Mouse (Mus musculus): Measurements from ENCODE around the gene Dgkd.

The Dgkd gene

DNA sequence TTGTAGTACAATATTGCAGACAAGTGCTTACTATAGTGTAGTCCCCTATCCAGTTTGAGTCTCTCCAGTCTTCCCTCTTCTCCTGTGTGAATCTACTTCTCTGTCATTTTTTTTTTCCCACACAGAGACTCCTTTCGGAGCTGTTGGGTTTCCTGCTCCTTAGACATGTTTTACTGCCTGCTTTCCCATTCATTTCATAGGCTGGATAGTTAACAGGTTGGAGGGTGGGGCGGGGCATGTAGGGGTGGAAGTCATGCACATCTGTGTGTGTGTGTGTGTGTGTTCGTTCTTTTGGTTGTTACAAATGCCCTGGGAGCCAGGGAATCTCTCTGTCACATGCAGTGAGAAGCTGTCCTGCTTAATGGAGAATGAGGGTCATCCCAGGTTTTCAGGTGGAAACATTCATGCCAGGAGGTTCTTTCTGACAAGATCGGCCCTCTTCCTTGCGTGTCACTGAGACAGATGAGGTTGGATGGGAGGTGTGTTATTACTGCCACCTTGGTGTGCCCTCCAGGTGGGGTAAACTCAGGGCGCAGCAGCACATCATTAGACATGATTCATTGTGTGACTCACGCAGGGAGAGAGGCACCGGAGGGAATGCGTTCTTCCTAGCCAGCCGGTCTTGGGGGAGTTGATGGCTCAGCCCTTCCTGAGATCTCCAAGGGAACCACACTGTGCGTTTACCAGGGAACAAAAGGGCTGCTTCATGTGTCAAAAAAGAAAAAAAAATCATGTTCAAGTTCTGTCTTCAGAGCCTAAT lies 4.7 kb upstream of the Dgkd start:
- no peak for DNase-seq (ENCODE audit: low read depth, low spot score)

DNA sequence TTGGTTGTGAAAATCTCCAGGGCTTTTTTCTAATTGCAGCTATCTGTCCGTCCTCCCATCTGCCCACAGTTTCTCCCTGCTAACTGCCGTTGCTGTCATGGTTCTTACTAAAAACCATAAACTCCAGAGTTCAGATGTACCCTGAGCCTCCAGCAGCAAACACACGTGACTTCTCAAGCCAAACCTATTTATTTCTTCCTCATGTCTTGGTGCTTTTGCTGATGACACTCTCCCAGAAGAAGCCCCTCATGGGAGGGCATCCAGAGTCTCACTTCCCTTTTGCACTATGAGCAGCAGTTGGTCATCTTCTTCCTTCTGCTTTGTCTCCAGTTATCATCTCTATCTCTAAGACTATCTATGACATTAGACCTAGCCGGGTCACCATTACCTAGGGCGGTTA lies 3.8 kb upstream of the Dgkd start:
- no peak for DNase-seq (ENCODE audit: low read depth, low spot score)

DNA sequence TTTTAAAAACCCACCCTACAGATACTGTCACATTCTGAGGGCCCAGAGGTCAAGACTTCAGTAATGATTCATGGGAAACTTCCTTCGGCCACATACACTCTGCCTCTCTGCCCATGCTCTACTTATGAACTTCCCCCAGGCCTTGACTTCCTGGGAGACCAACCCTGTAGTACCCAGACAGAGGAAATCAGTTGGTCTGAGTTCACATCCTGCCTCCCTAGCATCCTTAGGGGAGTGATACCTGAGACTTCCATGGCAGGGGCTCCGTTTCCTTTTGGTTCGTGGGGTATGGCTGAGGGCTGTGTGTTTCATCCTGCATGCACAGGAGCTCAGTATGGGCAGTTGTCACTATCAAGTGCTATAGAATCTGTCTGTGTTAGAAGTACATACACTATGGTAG lies 1.7 kb upstream of the Dgkd start:
- DNase-seq (ENCODE audit: low read depth, low spot score): no peak

DNA sequence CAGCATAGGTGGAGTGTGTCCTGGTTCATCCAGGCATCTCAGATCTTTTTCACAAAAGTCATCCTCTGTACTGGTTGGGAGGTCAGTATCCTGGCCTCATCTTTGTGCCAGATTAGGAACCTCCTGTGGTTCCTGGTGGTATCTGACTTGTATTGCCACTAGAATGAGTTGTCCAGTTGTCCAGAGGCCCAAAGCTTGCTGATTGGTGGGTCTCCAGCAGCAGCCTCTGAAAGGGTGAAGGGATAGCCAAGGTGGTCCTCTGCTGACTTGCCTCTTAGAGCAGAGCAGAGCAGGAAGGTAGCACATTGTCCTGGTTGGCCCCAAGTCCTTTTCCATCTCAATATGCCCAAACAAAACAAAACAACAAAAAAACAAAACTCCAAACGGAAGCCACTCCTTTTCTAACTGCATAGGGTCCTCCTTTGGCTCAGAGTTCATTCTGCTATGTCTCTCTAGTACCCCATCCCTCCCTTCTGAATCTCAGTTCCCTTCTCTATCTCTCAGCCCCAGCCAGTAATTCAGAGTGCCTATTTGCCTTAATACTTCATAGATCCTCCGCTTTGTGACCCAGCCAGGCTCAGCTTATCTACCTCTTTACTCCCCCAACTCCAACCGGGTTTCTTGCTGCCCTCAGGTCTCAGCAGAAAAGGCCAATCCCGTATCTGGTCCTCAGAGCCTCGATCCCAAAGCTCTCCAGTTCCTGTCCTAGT lies 851 bp upstream of the Dgkd start:
- no peak for DNase-seq (ENCODE audit: low read depth, low spot score)

DNA sequence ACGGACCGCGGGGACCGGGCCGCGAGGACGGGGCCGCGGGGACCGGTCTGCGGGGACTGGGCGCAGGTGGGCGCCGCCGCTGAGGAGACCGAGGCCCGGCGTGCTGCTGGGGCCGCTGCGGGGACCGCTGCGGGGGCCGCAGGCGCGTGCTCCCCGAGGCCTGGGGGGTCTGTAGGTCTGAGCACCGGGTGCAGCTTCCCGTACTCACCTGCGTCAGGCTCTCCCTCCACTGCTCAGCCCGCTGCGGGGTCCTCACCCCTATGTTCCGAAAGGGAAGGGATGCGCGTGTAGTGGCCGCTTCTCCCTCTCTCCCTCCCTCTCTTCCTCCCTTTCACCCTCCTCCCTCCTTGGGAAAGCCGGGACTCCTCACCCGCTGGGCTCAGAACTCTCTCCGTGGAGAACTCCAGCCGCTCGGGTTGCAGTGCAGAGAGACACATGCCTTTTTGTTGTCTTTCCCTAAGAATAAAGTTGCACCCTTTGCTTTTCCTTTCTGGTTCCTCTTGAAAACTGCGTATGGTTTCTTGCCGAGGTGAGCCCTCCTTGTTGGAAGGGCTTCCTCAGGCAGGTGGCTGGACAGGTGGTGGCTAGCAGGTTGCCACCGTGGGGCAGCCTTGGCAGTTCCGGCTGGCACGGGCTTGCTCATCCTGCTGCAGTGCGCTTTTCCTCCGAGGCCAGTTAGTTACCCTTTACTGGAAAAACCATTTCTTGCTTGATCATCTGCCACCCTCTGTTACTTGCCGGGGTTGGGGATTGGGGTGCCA lies 694 bp downstream of the Dgkd start:
- no peak for DNase-seq (ENCODE audit: low read depth, low spot score)

DNA sequence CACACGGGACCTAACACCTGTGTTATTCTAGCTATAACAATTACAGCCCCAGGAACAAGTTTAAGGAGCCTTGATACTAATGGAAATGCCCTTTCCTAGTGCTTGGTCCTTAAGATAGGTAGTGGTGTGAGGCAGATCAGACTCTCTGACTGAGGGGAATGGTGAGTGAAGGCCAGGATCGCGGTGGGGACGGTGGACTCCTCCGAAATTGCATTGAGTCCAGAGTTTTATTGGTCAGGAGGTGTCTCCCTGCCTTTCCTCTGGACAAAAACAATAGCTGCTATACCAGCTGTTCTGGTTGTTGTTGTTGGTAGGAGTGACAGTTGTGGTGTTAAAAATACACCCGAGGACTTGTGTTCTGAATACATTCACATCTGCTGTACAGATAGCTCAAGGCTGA lies 1.3 kb downstream of the Dgkd start:
- no peak for DNase-seq (ENCODE audit: low read depth, low spot score)

DNA sequence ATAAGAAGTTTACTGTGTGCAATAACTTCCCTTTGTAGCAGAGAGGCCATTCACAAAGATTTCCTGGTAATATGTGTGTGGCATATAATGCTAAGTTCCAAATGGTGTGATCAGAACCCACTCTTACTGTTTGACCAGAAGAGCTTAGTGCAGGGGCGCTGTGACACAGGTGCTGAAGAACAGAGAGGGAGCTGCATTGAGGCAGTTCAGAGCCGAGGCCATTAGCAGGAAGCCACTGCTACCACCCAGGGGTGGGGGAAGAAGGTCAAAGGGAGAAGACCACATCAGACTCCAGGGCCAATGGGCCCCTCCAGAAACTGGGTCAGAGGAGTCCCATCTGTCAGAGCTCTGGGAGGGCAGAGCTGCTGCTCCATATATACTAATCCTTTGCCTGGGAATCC lies 1.8 kb downstream of the Dgkd start:
- DNase-seq (ENCODE audit: low read depth, low spot score): no peak

DNA sequence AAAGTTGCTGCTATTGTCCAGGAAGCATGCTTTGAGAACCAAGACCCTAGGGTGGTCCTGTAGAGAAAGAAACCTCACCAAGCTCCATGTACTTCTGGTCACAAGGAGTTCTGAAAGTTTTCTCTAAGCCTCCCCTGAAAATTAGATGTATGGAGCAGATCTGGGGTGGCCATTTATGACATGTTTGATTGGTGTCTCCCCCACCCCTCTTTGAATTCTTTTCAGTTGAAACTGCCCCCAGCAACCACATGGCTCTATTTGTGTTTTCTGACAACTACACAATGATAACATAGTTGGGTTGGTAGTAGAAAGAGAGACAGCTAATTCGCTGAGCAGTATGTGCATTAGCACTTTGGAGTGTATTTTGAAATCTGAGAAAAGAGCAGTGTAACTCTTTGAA lies 2.4 kb downstream of the Dgkd start:
- no peak for DNase-seq (ENCODE audit: low read depth, low spot score)

DNA sequence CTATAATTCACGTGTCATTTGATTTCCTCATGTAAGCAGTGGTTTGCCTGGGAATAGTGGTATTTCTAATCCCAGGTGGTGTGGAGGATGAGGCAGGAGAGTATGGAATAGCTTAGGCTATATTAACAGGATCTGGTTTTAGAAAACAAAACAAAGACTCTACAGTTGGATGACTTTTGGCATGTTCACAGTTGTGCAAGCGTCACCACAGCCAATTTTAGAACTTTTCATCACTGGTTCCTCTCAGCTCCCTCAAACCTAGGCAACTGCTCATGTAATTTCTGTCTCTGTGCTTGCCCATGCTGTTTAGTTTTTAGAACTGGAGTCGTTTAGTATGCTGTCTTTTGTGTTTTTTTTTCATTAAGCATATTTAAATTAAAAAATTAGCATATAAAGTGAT lies 3.7 kb downstream of the Dgkd start:
- no peak for DNase-seq (ENCODE audit: low read depth, low spot score)

DNA sequence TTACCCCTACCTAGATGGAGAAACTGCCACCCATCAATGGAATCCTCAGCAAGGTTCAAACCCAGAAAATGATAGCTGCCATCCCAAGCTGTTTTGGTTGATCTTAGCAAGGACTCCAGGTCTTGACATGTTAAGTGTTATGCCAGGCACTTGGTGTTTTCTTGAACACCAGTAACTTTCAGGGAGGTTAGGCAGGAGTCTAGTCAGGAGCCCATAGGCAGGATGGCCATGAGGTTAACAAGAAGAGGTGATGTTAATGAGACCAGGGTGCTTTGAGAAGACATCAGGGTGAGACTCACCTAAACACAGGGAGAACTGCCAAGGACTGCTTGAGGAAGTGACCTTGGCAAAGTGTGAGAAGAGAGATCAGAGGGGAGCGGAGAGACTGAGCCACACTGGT lies 4.9 kb downstream of the Dgkd start:
- DNase-seq (ENCODE audit: low read depth, low spot score): no peak

DNA sequence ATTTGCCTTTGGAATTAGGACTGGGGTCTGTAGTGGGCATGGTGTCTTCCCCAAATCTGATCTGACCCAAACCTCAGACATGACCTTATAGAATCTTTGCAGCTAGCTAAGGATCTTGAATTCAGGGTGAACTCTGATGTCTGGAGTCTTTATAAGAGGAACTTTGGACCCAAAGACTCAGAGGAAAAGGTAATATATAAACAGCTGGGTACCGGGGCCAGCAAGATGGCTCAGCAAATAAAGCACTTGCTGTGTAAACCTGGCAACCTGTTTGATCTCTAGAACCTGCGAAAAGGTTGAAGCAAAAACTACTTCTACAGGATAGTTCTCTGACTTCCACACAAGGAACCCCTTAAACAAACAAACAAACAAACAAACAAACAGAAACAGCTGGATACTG lies 5.4 kb downstream of the Dgkd start:
- DNase-seq (ENCODE audit: low read depth, low spot score): no peak

DNA sequence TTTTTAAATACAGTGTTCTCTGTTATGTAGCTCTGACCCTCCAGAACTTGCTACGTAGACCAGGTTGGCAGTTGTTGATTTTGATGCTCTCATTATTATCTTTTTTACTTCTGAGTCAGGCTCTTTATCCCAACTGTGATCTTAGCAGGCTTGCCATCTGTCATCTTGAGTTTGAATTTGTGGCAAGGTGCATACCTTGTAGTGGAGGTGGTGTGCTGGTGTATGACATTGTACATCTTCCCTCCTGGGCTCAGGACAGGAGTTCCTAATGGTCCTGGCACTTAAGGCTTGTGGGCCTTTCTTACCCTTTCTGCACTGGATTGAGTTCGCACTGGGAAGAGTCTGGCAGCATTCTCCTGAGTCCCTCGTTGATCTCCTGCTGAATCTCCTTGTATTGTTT lies 10.5 kb downstream of the Dgkd start:
- DNase-seq (ENCODE audit: low read depth, low spot score): no peak

DNA sequence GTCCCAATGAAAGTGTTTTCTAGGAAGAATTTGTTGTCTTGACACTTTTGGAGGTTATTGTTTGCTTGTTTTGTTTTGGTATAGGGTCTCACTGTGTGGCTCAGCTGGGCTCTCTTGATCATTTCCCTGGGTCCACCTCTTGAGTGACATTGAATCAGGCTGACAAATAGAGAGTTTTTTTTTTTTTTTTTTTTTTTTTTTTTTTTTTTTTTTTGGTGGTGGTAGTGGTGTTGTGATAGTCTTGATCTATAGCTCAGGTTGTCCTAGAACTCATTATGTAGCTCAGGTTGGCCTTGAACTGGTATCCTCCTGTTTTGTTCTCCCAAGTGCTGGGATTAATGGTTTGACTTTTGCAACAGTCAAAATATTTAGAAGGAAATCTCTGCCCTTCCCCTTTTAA lies 11.8 kb downstream of the Dgkd start:
- no peak for DNase-seq (ENCODE audit: low read depth, low spot score)

DNA sequence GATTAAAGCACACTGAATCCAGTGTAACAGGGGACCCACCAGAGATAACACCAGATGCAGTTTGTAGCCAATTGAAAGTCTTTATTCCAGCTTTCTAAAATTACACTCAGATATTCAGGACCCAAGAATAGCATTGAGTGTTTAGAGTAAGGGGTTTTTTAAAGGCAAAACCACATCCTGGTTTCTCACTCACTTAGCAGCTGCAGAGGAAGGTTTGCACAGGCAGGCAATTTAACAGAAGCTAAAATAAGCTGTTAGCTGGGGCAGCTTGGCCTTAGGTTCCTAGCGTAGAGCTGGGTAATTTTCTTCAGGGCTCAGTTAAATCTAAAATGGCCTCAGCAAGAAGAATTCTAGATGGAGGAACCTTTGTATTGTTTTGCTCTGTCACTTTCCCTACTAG lies 13.6 kb downstream of the Dgkd start:
- no peak for DNase-seq (ENCODE audit: low read depth, low spot score)

DNA sequence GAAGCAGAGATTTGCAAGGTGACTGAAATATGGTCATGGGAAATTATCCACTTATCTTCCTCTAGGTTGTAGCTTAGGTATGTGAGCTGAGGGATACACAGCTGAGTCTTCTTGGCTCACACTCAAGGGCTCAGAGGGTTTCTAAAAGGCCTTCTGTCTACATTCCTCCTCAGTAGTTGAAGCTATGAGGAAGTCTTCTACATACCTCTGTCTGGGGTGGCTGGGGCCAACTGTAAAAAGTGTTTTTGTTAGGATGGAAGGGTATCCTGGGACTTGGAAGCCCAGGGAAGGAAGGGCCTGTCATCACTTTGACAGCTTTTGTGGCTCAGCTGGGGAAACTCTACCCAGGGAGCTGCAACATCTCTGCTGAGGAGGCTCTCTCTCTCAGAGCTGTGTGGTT lies 18.5 kb downstream of the Dgkd start:
- DNase-seq (ENCODE audit: low read depth, low spot score): no peak

DNA sequence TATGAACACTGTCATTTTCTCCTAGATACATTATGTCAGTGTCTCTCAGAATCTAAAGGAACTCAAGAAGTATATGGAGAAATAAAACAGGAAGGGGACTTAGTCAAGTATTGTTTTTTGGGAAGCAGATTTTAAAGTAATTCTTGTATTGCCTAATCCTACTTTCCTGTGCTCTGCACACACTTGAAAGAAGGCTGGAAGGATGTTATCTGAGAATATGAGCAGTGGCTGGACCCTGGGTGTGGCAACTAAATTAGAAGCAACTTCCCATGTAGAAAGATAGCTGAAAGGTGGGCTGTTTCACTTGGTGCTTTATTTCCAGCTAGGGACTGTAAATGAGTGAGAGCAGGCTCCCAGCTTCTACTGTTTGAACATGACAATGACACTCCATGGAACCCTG lies 20.0 kb downstream of the Dgkd start:
- DNase-seq (ENCODE audit: low read depth, low spot score): no peak

DNA sequence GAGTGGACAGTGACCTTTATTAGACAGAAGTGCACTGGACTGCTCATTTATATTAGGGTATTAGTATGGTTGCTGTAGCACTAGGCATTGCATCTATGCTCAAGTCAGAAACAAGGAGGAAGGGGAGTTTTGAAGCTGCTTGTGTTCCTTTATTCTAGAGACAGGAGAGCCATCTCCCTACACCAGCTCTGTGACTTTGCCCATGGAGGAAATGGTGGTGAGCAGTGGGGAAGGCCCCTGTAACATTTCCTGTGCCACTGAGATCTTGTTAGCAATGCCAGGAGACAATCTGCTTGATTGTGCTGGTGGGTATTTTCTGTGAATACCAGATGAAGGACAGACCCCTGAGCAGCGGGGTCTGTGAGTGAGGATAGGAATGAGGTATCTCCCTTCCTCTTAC lies 23.0 kb downstream of the Dgkd start:
- DNase-seq (ENCODE audit: low read depth, low spot score): no peak

DNA sequence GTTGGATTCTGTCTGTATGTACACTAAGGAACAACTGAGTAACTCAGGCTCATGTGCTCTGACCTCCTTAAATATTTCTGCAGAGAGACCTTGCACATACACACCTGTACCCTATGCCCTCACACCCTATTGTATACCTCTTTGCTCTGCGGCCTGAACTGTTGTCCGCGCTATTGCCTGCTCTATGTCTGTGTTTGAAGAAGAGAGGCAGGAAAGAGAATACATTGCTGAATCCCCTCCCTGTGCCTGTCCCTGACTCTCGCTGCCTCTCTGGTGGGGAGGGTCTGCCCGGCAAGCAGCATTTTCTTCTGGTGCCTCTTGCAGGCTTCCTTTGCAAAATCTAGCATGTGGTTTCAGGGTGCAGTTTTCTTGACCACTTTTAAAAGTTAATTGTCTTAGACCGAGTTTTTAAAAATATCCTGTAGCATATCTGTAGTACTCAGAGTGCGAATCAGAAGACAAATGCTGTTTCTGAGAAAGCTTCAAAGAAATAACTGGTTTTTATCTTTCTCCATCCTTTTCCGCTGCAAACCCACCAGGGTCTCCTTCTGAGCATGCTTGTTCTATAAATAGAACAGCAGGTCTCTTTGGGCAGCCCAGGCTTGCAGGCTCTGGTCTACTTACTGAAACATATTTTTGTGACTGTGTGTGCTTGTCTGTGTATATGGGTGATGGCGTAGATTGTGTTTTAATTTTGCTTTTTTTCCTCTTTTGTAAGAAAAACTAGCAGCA lies 24.6 kb downstream of the Dgkd start:
- DNase-seq (ENCODE audit: low read depth, low spot score): no peak

DNA sequence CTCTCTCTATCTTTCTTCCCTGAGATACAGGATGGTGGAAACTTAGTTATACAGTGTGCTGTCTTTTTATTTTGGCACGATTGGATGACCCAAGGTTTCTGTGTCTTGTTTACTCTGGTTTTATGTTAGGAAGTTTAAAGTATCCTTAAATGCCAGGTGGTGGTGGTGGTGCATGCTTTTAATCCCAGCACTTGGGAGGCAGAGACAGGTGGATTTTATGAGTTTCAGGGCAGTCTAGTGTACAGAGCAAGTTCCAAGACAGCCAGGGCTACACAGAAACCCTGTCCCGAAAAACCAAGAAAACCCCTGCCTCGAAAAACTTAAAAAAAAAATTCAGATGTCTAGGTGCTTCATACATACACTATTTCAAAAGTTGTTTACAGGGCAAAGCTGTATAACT lies 25.9 kb downstream of the Dgkd start:
- DNase-seq (ENCODE audit: low read depth, low spot score): no peak

DNA sequence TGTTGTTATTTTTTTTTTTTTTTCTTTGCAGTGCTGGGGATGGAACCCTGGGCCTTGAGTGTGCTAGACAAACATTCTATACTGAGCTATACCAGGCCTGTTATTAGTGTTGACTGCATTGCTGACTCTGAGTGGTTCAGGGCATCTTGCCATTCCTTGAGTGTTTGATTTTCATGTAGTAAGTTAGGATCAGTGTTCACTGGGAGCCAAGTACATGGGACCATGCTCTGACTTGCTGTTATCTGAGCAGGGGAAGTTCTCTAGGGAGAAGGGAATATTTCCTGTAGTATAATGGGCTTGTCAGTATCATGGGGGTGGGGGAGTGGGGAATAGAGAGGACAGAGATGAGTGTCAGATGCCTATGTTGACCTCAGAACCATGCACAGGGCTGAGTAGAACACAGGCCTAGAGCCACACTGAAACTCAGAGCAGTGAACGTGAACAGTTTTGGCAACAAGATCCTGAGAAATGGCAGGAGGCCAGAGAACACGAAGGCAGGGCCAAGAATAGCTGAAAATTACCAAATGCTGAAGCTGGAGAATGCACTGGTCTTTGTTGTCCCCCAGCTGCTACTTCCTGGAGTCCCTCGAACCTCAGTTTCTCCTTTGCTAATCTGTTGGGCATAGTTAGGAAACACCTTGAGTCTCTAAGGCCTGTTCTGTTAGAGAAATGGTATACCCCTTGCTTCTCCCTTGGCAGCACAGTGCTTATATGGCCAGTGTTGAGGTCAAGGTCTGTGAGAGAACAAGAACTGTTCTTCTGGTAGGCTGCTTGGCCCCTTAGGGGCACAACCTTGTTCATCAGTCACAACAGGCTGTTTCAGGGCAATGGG lies 26.6 kb downstream of the Dgkd start:
- peak; percentile 18 for DNase-seq (ENCODE audit: low read depth, low spot score)

DNA sequence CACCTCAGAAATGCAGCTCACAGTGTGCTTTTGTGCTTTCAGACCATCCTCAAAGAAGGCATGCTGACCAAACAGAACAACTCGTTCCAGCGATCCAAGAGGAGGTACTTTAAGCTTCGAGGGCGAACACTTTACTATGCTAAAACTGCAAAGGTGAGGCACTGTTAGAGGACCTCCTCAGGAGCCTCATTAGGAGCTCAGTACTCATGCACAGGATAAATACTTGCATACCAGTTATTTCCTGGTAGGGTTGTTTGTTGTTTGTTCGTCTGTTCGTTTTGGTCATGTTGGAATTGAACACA lies 27.2 kb downstream of the Dgkd start:
- DNase-seq (ENCODE audit: low read depth, low spot score): no peak

Measured in brain, embryonic 18.5 days (tissue).